Mouse (Mus musculus): ENCODE data around the gene Slc4a11. TPM values are rescaled to one million over a fixed set of nuclear protein-coding genes. Genes with fewer than 3 reads are reported as not detected.
"Not testable (repeated sequence)": the region's sequence is repeated elsewhere in the genome, so short reads cannot be mapped to it uniquely, and the experiment has no call there.

Slc4a11 gene
- polyA plus RNA-seq, 1 experiment = 6.0 TPM

- Histone ChIP-seq H3K36me3 (ENCODE audit: control insufficient read depth, insufficient read depth, low read length) (peaks cover 54% of the 10 kb centered on the region), H3K4me3 (ENCODE audit: low read depth, low read length) (no peak overlapping the region), H3K4me1 (ENCODE audit: control insufficient read depth, insufficient read depth, insufficient read length, low read length) (peaks cover under 1% of the 10 kb centered on the region; the same call in 1 of the 2 replicates), H3K27ac (ENCODE audit: insufficient read depth, low read depth, low read length) (no peak overlapping the region), H3K27me3 (ENCODE audit: control insufficient read depth, insufficient read depth, low read length) (no peaks in the 10 kb centered on the region)
- 95% methylated on average over 10 of the region's 10 CpGs for WGBS
- TF ChIP-seq CTCF (IDR thresholded peaks at IDR 0.05; ENCODE audit: extremely low read depth, insufficient read length, insufficient replicate concordance, low read depth, low read length) (no peak), POLR2A (IDR thresholded peaks at IDR 0.05; ENCODE audit: low read depth, low read length) (no peak)
These were observed 38.8 kb downstream of the Slc4a11 start for GRCm38 (mm10) chr2:130658530-130658929.

DNA sequence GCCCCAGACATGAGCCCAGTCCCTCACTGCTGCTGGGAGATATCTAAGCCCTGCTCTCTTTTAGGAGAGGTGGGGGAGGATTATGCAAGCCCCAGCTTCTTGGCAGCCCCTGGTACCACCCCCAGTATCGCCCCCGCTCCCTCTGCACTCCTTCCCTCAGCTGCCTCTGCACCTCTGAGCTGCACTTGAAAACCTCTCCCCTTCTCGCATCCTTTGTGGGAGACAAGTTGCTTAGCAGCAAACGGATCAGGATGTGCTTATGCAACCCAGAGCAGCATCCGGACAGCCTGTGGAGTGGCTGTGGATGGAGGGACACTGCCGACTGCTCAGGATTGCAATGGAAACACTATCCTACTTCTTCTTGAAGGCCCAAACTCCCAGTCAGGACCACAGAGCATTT is 39.8 kb downstream of the Slc4a11 start:
- H3K4me1 ChIP-seq (ENCODE audit: control insufficient read depth, insufficient read depth, insufficient read length, low read length) = no peaks in the 10 kb centered on the region
- no peak for TF ChIP-seq POLR2A (IDR thresholded peaks at IDR 0.05; ENCODE audit: low read depth, low read length)
- TF ChIP-seq CTCF (IDR thresholded peaks at IDR 0.05; ENCODE audit: extremely low read depth, insufficient read length, insufficient replicate concordance, low read depth, low read length) = no peak
- no peak overlapping the region for H3K27ac ChIP-seq (ENCODE audit: insufficient read depth, low read depth, low read length)
- H3K36me3 ChIP-seq (ENCODE audit: control insufficient read depth, insufficient read depth, low read length) = peaks cover 58% of the 10 kb centered on the region
- 90% methylated on average over 6 of the region's 6 CpGs for WGBS
- no peaks in the 10 kb centered on the region for H3K27me3 ChIP-seq (ENCODE audit: control insufficient read depth, insufficient read depth, low read length)
- H3K4me3 ChIP-seq (ENCODE audit: low read depth, low read length) = no peak overlapping the region

- H3K27me3 ChIP-seq (ENCODE audit: control insufficient read depth, insufficient read depth, low read length) = no peaks in the 10 kb centered on the region
- TF ChIP-seq POLR2A (IDR thresholded peaks at IDR 0.05; ENCODE audit: low read depth, low read length) (no peak), CTCF (IDR thresholded peaks at IDR 0.05; ENCODE audit: extremely low read depth, insufficient read length, insufficient replicate concordance, low read depth, low read length) (no peak)
- WGBS = 95% methylated on average over 9 of the region's 9 CpGs
- no peak overlapping the region for H3K27ac ChIP-seq (ENCODE audit: insufficient read depth, low read depth, low read length)
- H3K4me1 ChIP-seq (ENCODE audit: control insufficient read depth, insufficient read depth, insufficient read length, low read length) = no peaks in the 10 kb centered on the region
- no peak overlapping the region for H3K4me3 ChIP-seq (ENCODE audit: low read depth, low read length)
- H3K36me3 ChIP-seq (ENCODE audit: control insufficient read depth, insufficient read depth, low read length) = peaks cover 51% of the 10 kb centered on the region
These were observed 40.8 kb downstream of the Slc4a11 start for GRCm38 (mm10) chr2:130656536-130656935.

DNA sequence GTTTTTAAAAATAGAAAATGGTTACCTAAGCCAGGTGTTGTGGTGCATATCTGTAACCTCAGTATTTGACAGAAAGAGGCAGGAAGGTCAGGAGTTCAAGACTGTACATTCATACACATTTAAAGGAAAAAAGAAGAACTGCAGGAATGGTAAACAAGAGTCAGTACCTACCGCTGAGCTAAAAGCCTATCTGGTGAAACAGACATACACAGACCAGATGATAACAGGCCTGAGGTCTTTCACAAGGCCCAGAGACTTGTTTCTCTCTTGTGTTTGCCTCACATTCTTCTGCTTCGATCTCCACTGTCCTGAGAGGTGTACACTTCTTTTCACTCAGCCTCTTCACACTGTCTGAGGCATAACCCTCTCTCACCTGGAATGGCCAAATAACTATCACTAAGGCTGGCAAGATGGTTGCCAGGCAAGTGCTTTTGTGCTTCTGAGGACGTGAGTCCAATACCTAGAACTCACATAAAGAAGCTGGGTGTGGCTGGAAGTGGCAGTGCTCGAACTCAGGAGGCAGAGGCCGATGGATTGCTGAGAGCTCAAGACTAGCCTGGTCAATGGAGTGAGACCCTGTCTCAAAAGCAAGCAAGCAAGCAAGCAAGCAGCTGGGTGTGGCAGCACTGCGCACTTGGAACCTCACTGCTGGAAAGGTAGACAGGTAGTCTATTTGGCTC is 41.5 kb downstream of the Slc4a11 start:
- TF ChIP-seq POLR2A (IDR thresholded peaks at IDR 0.05; ENCODE audit: low read depth, low read length) (no peak), CTCF (IDR thresholded peaks at IDR 0.05; ENCODE audit: extremely low read depth, insufficient read length, insufficient replicate concordance, low read depth, low read length) (no peak)
- no peaks in the 10 kb centered on the region for H3K4me1 ChIP-seq (ENCODE audit: control insufficient read depth, insufficient read depth, insufficient read length, low read length)
- no peaks in the 10 kb centered on the region for H3K27me3 ChIP-seq (ENCODE audit: control insufficient read depth, insufficient read depth, low read length)
- H3K4me3 ChIP-seq (ENCODE audit: low read depth, low read length) = no peak overlapping the region
- WGBS = 90% methylated on average over 6 of the region's 6 CpGs
- H3K36me3 ChIP-seq (ENCODE audit: control insufficient read depth, insufficient read depth, low read length) = peaks cover 44% of the 10 kb centered on the region
- no peak overlapping the region for H3K27ac ChIP-seq (ENCODE audit: insufficient read depth, low read depth, low read length)

- Histone ChIP-seq H3K27ac (ENCODE audit: insufficient read depth, low read depth, low read length) (no peak overlapping the region), H3K4me3 (ENCODE audit: low read depth, low read length) (no peak overlapping the region), H3K27me3 (ENCODE audit: control insufficient read depth, insufficient read depth, low read length) (no peaks in the 10 kb centered on the region), H3K4me1 (ENCODE audit: control insufficient read depth, insufficient read depth, insufficient read length, low read length) (peaks cover 2% of the 10 kb centered on the region; the same call in 1 of the 2 replicates), H3K36me3 (ENCODE audit: control insufficient read depth, insufficient read depth, low read length) (peaks cover 38% of the 10 kb centered on the region)
- TF ChIP-seq POLR2A (IDR thresholded peaks at IDR 0.05; ENCODE audit: low read depth, low read length) (no peak), CTCF (IDR thresholded peaks at IDR 0.05; ENCODE audit: extremely low read depth, insufficient read length, insufficient replicate concordance, low read depth, low read length) (no peak)
- WGBS = 89% methylated on average over 1 of the region's 1 CpGs
These were observed 43.6 kb downstream of the Slc4a11 start for GRCm38 (mm10) chr2:130653760-130654159.

GRCm38 (mm10) chr2:130653303-130653702 is 44.0 kb downstream of the Slc4a11 start:
- Histone ChIP-seq H3K27me3 (ENCODE audit: control insufficient read depth, insufficient read depth, low read length) (no peaks in the 10 kb centered on the region), H3K4me1 (ENCODE audit: control insufficient read depth, insufficient read depth, insufficient read length, low read length) (peaks cover 2% of the 10 kb centered on the region; the same call in 1 of the 2 replicates), H3K27ac (ENCODE audit: insufficient read depth, low read depth, low read length) (no peak overlapping the region), H3K36me3 (ENCODE audit: control insufficient read depth, insufficient read depth, low read length) (peaks cover 34% of the 10 kb centered on the region), H3K4me3 (ENCODE audit: low read depth, low read length) (no peak overlapping the region)
- WGBS = 91% methylated on average over 2 of the region's 2 CpGs
- TF ChIP-seq CTCF (IDR thresholded peaks at IDR 0.05; ENCODE audit: extremely low read depth, insufficient read length, insufficient replicate concordance, low read depth, low read length) (no peak), POLR2A (IDR thresholded peaks at IDR 0.05; ENCODE audit: low read depth, low read length) (no peak)

DNA sequence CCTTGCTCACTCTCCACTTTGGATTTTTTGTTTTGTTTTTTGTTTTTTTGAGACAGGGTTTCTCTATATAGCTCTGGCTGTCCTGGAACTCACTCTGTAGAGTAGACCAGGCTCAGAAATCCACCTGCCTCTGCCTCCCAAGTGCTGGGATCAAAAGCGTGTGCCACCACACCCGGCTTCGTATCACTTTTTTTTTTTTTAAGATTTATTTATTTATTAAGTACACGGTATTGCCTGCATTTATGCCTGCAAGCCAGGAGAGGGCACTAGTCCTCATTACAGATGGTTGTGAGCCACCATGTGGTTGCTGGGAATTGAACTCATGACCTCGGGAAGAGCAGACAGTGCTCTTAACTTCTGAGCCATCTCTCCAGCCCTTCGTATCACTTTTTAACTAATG is 48.3 kb downstream of the Slc4a11 start:
- H3K4me3 ChIP-seq (ENCODE audit: low read depth, low read length); H3K4me1 ChIP-seq (ENCODE audit: control insufficient read depth, insufficient read depth, insufficient read length, low read length); H3K27me3 ChIP-seq (ENCODE audit: control insufficient read depth, insufficient read depth, low read length); H3K36me3 ChIP-seq (ENCODE audit: control insufficient read depth, insufficient read depth, low read length); H3K27ac ChIP-seq (ENCODE audit: insufficient read depth, low read depth, low read length): not testable (repeated sequence)
- 80% methylated on average over 6 of the region's 6 CpGs for WGBS

Measured in small intestine, adult 2 months (tissue).